Mouse (Mus musculus): Measurements from ENCODE around the gene Ppme1. TPM values are rescaled to one million over a fixed set of nuclear protein-coding genes. Genes with fewer than 3 reads are reported as not detected.
A peak's percentile ranks its signal among the peaks of the same experiment; 100 is the strongest.

Gene Ppme1
- polyA plus RNA-seq, 1 experiment from 2014 or later = 32.6 TPM

- TF ChIP-seq CTCF (IDR thresholded peaks at IDR 0.05) (no peak), EP300 (IDR thresholded peaks at IDR 0.05) (no peak)
- Histone ChIP-seq H3K4me2 (replicated peaks; ENCODE audit: low read depth, low read length) (no peak overlapping the region), H3K9me3 (ENCODE audit: low read length) (no peaks in the 10 kb centered on the region), H3K36me3 (ENCODE audit: insufficient read depth, low read length) (no peaks in the 10 kb centered on the region), H3K4me1 (ENCODE audit: insufficient read depth, low read depth, low read length) (no peaks in the 10 kb centered on the region), H3K27ac (ENCODE audit: low read length) (no peak overlapping the region), H3K4me3 (ENCODE audit: low read depth, low read length) (no peak overlapping the region), H3K9ac (replicated peaks; ENCODE audit: low read depth) (no peak overlapping the region), H3K27me3 (replicated peaks; ENCODE audit: insufficient read depth, low read length) (no peaks in the 10 kb centered on the region)
- no peak for ATAC-seq
- 81% methylated on average over 8 of the region's 8 CpGs for WGBS
- no peak for DNase-seq (ENCODE audit: low spot score)
Measured at GRCm38 (mm10) chr7:100316924-100317323, 55.2 kb downstream of the Ppme1 start.

GRCm38 (mm10) chr7:100312716-100313115 lies 59.4 kb downstream of the Ppme1 start:
- TF ChIP-seq EP300 (IDR thresholded peaks at IDR 0.05) = no peak
- no peak for TF ChIP-seq CTCF (IDR thresholded peaks at IDR 0.05)
- ATAC-seq = no peak
- no peak overlapping the region for H3K9ac ChIP-seq (replicated peaks; ENCODE audit: low read depth)
- no peak overlapping the region for H3K4me3 ChIP-seq (ENCODE audit: low read depth, low read length)
- no peaks in the 10 kb centered on the region for H3K9me3 ChIP-seq (ENCODE audit: low read length)
- WGBS = 87% methylated on average over 4 of the region's 4 CpGs
- H3K27me3 ChIP-seq (replicated peaks; ENCODE audit: insufficient read depth, low read length) = no peaks in the 10 kb centered on the region
- H3K36me3 ChIP-seq (ENCODE audit: insufficient read depth, low read length) = no peaks in the 10 kb centered on the region
- H3K27ac ChIP-seq (ENCODE audit: low read length) = no peak overlapping the region
- no peak overlapping the region for H3K4me2 ChIP-seq (replicated peaks; ENCODE audit: low read depth, low read length)
- no peaks in the 10 kb centered on the region for H3K4me1 ChIP-seq (ENCODE audit: insufficient read depth, low read depth, low read length)
- no peak for DNase-seq (ENCODE audit: low spot score)

GRCm38 (mm10) chr7:100310290-100310689 lies 61.8 kb downstream of the Ppme1 start:
- WGBS = 74% methylated on average over 12 of the region's 12 CpGs
- no peaks in the 10 kb centered on the region for H3K27me3 ChIP-seq (replicated peaks; ENCODE audit: insufficient read depth, low read length)
- DNase-seq (ENCODE audit: low spot score) (no peak), ATAC-seq (no peak)
- H3K36me3 ChIP-seq (ENCODE audit: insufficient read depth, low read length) = no peaks in the 10 kb centered on the region
- H3K27ac ChIP-seq (ENCODE audit: low read length) = no peak overlapping the region
- no peaks in the 10 kb centered on the region for H3K9me3 ChIP-seq (ENCODE audit: low read length)
- no peak overlapping the region for H3K4me3 ChIP-seq (ENCODE audit: low read depth, low read length)
- TF ChIP-seq CTCF (IDR thresholded peaks at IDR 0.05) (no peak), EP300 (IDR thresholded peaks at IDR 0.05) (no peak)
- H3K9ac ChIP-seq (replicated peaks; ENCODE audit: low read depth) = no peak overlapping the region
- H3K4me2 ChIP-seq (replicated peaks; ENCODE audit: low read depth, low read length) = no peak overlapping the region
- no peaks in the 10 kb centered on the region for H3K4me1 ChIP-seq (ENCODE audit: insufficient read depth, low read depth, low read length)

GRCm38 (mm10) chr7:100309679-100310078 lies 62.4 kb downstream of the Ppme1 start:
- no peak for TF ChIP-seq CTCF (IDR thresholded peaks at IDR 0.05)
- TF ChIP-seq EP300 (IDR thresholded peaks at IDR 0.05) = no peak
- H3K9me3 ChIP-seq (ENCODE audit: low read length) = no peaks in the 10 kb centered on the region
- ATAC-seq (no peak), DNase-seq (ENCODE audit: low spot score) (no peak)
- 50% methylated on average over 6 of the region's 6 CpGs for WGBS
- H3K4me3 ChIP-seq (ENCODE audit: low read depth, low read length) = no peak overlapping the region
- H3K4me1 ChIP-seq (ENCODE audit: insufficient read depth, low read depth, low read length) = no peaks in the 10 kb centered on the region
- H3K27ac ChIP-seq (ENCODE audit: low read length) = no peak overlapping the region
- no peaks in the 10 kb centered on the region for H3K36me3 ChIP-seq (ENCODE audit: insufficient read depth, low read length)
- H3K27me3 ChIP-seq (replicated peaks; ENCODE audit: insufficient read depth, low read length) = no peaks in the 10 kb centered on the region
- no peak overlapping the region for H3K9ac ChIP-seq (replicated peaks; ENCODE audit: low read depth)
- H3K4me2 ChIP-seq (replicated peaks; ENCODE audit: low read depth, low read length) = no peak overlapping the region

GRCm38 (mm10) chr7:100309216-100309615 lies 62.9 kb downstream of the Ppme1 start:
- peak; percentile 39 for DNase-seq (ENCODE audit: low spot score)
- Histone ChIP-seq H3K4me2 (replicated peaks; ENCODE audit: low read depth, low read length) (no peak overlapping the region), H3K9ac (replicated peaks; ENCODE audit: low read depth) (no peak overlapping the region), H3K27me3 (replicated peaks; ENCODE audit: insufficient read depth, low read length) (no peaks in the 10 kb centered on the region), H3K4me3 (ENCODE audit: low read depth, low read length) (no peak overlapping the region), H3K27ac (ENCODE audit: low read length) (no peak overlapping the region), H3K9me3 (ENCODE audit: low read length) (no peaks in the 10 kb centered on the region), H3K4me1 (ENCODE audit: insufficient read depth, low read depth, low read length) (no peaks in the 10 kb centered on the region), H3K36me3 (ENCODE audit: insufficient read depth, low read length) (no peaks in the 10 kb centered on the region)
- WGBS = 32% methylated on average over 1 of the region's 1 CpGs
- TF ChIP-seq EP300 (IDR thresholded peaks at IDR 0.05) = no peak
- no peak for TF ChIP-seq CTCF (IDR thresholded peaks at IDR 0.05)
- peak; percentile 17; the same call in 1 of the 2 replicates for ATAC-seq

GRCm38 (mm10) chr7:100307872-100308653 lies 64.0 kb downstream of the Ppme1 start:
- ATAC-seq (no peak), DNase-seq (ENCODE audit: low spot score) (no peak)
- Histone ChIP-seq H3K4me2 (replicated peaks; ENCODE audit: low read depth, low read length) (no peak overlapping the region), H3K9me3 (ENCODE audit: low read length) (no peaks in the 10 kb centered on the region), H3K36me3 (ENCODE audit: insufficient read depth, low read length) (no peaks in the 10 kb centered on the region), H3K27ac (ENCODE audit: low read length) (no peak overlapping the region), H3K9ac (replicated peaks; ENCODE audit: low read depth) (no peak overlapping the region), H3K27me3 (replicated peaks; ENCODE audit: insufficient read depth, low read length) (no peaks in the 10 kb centered on the region), H3K4me3 (ENCODE audit: low read depth, low read length) (no peak overlapping the region), H3K4me1 (ENCODE audit: insufficient read depth, low read depth, low read length) (no peaks in the 10 kb centered on the region)
- TF ChIP-seq EP300 (IDR thresholded peaks at IDR 0.05) = no peak
- TF ChIP-seq CTCF (IDR thresholded peaks at IDR 0.05) = no peak
- 80% methylated on average over 6 of the region's 6 CpGs for WGBS
